Mouse (Mus musculus) neural tube, embryonic 11.5 days (tissue): ENCODE results near the gene Sh3bp1. TPM values are rescaled to one million over a fixed set of nuclear protein-coding genes. Genes with fewer than 3 reads are reported as not detected.

ENCODE experiments used
- ATAC-seq: fragments of 200-750 bp; cut with Nextera tagmentation; 2 replicates; pipeline ENCODE4 v1.8.0; 2017; ENCODE audit warnings: moderate number of reproducible peaks, mild to moderate bottlenecking, moderate TSS enrichment, moderate library complexity; ENCODE audit not compliant: insufficient read depth, low FRiP score, low TSS enrichment
- DNase-seq: peaks from one replicate; pipeline ENCODE4 v3.0.0-alpha.2; 2015; ENCODE audit warnings: low spot score
- H3K27ac ChIP-seq: fragments of 300-500 bp; sonication (generic); 2 replicates; pipeline ENCODE4 v1.5.1; 2014; ENCODE audit warnings: low read depth, mild to moderate bottlenecking, low read length
- H3K27me3 ChIP-seq: fragments of 300-500 bp; sonication (generic); 2 replicates; pipeline ENCODE4 v1.6.1; 2014; ENCODE audit warnings: mild to moderate bottlenecking, low read length, mixed read lengths; ENCODE audit not compliant: control insufficient read depth, insufficient read depth
- H3K36me3 ChIP-seq: fragments of 300-500 bp; sonication (generic); 2 replicates; pipeline ENCODE4 v1.6.1; 2014; ENCODE audit warnings: mild to moderate bottlenecking, low read length, moderate library complexity, mixed read lengths; ENCODE audit not compliant: control insufficient read depth, insufficient read depth
- H3K4me1 ChIP-seq: fragments of 300-500 bp; sonication (generic); 2 replicates; pipeline ENCODE4 v1.6.1; 2014; ENCODE audit warnings: low read length, mixed read lengths; ENCODE audit not compliant: control insufficient read depth, insufficient read depth
- H3K4me2 ChIP-seq: fragments of 300-500 bp; sonication (generic); 2 replicates; pipeline ENCODE4 v1.6.1; 2014; ENCODE audit warnings: low read depth, mild to moderate bottlenecking, moderate library complexity
- H3K4me3 ChIP-seq: fragments of 300-500 bp; sonication (generic); 2 replicates; pipeline ENCODE4 v1.5.1; 2014; ENCODE audit warnings: low read depth, low read length
- H3K9ac ChIP-seq: fragments of 300-500 bp; sonication (generic); 2 replicates; pipeline ENCODE4 v1.6.1; 2014; ENCODE audit warnings: mild to moderate bottlenecking, low read length
- H3K9me3 ChIP-seq: fragments of 300-500 bp; sonication (generic); 2 replicates; pipeline ENCODE4 v1.6.1; 2016; ENCODE audit warnings: low read length; ENCODE audit not compliant: control insufficient read depth
- WGBS: fragments of 180-500 bp; shearing (Covaris S2); extraction: QIAGEN DNeasy Blood & Tissue Kit; methylation state at CpG from one replicate; pipeline ENCODE4 v1.1.7; 2014; 5-methylcytosine and 5-hydroxymethylcytosine counted together
- polyA plus RNA-seq: library from polyadenylated mRNA; unstranded; fragments of >200 nt; fragmentation: Nextera tagmentation; extraction: Ambion mirVana; gene quantifications from 2 replicates; pipeline ENCODE4 v1.2.1, GENCODE M21; 2014

Gene Sh3bp1
- polyA plus RNA-seq, 1 experiment from 2014 or later: 14.4 TPM

DNA sequence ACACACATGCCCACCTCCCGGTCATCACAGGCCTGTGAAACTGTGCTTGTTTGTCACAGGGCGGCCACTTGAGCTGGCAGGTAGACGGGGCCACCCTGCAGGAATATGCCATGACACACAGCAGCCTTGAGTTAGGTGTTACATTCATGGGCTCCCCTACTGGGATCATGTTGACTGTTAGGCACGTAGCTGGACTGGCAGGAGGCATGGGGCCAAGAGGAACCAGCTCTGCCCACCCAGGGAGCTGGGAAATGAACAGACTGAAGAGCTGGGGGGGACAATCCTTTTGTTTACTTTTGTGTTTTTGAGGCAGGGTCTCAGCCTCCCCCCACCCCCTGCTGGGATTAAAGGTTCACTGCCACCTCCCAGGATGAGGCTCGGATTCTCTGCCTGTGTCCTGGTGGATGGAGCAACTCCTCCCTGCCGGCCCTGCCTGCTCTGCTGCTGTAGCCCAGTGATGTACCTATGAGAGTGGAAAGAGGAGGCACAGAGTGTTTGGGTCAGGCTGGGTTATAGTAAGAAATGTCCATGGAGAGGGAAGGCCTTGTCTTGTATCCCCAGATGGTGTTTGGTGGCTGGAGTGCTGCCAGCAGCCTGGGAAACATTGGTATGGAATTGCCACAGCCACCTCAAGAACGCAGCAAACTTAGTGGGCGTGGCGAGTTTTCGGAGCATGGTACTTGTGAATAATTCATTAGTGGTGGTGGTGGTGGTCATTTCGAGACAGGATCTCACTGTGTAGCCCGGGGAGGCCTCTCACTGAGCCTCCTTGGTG, 16.7 kb downstream of the Sh3bp1 start:
- H3K4me3 ChIP-seq: peak overlapping the region; percentile 75
- peak overlapping the region; percentile 49 for H3K9ac ChIP-seq
- H3K36me3 ChIP-seq: peaks cover 6% of the 10 kb centered on the region
- ATAC-seq (no peak), DNase-seq (peak; percentile 30)
- peaks cover 20% of the 10 kb centered on the region for H3K4me1 ChIP-seq
- H3K9me3 ChIP-seq: no peaks in the 10 kb centered on the region
- WGBS: 51% methylated on average over 12 of the region's 12 CpGs
- no peaks in the 10 kb centered on the region for H3K27me3 ChIP-seq
- H3K4me2 ChIP-seq: peak overlapping the region; percentile 97
- no peak overlapping the region; the same call in 1 of the 2 replicates for H3K27ac ChIP-seq

DNA sequence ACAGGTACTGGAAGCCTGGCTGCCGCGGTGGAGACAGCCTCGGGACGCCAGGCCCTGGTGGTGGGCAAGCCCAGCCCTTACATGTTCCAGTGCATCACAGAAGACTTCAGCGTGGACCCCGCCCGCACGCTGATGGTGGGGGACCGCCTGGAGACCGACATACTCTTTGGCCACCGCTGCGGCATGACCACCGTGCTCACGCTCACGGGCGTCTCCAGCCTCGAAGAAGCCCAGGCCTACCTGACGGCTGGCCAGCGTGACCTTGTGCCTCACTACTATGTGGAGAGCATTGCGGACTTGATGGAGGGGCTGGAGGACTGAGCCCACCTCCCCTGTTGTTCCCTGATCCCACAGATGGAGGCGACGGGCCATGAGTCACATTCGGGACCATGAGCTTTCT, 18.6 kb downstream of the Sh3bp1 start:
- Histone ChIP-seq H3K4me1 (peaks cover 20% of the 10 kb centered on the region), H3K9ac (no peak overlapping the region), H3K36me3 (peaks cover 6% of the 10 kb centered on the region), H3K27me3 (no peaks in the 10 kb centered on the region), H3K4me3 (no peak overlapping the region), H3K27ac (no peak overlapping the region), H3K4me2 (no peak overlapping the region), H3K9me3 (no peaks in the 10 kb centered on the region)
- no peak for DNase-seq
- 91% methylated on average over 23 of the region's 23 CpGs for WGBS
- ATAC-seq: no peak

GRCm38 (mm10) chr15:78919914-78920313, 20.3 kb downstream of the Sh3bp1 start:
- no peak overlapping the region for H3K9ac ChIP-seq
- no peak overlapping the region for H3K27ac ChIP-seq
- 81% methylated on average over 12 of the region's 12 CpGs for WGBS
- no peak overlapping the region for H3K4me2 ChIP-seq
- H3K9me3 ChIP-seq: no peaks in the 10 kb centered on the region
- DNase-seq (no peak), ATAC-seq (no peak)
- H3K36me3 ChIP-seq: peaks cover 6% of the 10 kb centered on the region
- no peaks in the 10 kb centered on the region for H3K27me3 ChIP-seq
- H3K4me3 ChIP-seq: no peak overlapping the region
- peaks cover 17% of the 10 kb centered on the region for H3K4me1 ChIP-seq

DNA sequence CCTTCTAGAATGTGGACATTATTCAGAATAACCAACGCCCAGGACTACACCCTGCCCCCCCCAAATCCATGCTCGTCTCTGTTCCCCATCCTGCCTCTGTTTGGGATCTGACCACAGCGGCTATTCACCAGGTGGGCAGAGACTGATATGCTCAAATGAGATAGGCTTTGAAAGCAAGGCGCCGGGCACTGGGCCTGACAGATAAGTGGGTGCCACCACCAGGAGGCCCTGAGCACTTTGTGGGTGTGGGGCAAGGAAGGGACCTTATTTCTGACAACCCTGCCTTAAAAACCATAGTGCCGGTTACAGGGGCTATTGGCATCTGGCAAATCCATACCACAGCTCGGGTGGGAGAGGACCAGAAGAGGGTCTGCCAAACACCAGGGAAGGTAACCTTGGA, 23.1 kb downstream of the Sh3bp1 start:
- Histone ChIP-seq H3K27ac (no peak overlapping the region), H3K4me1 (peaks cover 18% of the 10 kb centered on the region), H3K4me3 (no peak overlapping the region), H3K36me3 (peaks cover 6% of the 10 kb centered on the region), H3K27me3 (peaks cover 4% of the 10 kb centered on the region; the same call in 1 of the 2 replicates), H3K4me2 (no peak overlapping the region), H3K9me3 (no peaks in the 10 kb centered on the region), H3K9ac (no peak overlapping the region)
- no peak for DNase-seq
- 90% methylated on average over 7 of the region's 7 CpGs for WGBS
- ATAC-seq: no peak

DNA sequence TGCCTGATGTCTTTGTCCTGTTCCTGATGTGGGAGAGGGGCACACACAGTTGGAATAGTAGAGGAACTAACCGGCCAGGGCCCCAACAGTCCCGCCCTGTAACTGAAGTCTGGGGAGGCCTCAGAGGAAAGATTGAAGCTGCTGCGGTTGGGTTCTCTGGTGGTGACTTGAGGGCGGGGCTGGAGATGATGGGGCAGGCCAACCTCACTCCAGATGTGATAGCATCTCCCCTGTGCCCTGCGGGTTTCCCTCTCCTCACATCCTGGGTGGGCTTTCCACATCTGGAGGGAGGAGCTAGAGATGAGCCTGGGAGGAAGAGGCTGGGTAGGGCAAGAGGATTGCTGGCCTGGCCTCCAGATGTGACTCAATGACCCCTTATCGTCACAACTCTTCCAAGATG, 24.0 kb downstream of the Sh3bp1 start:
- H3K27ac ChIP-seq: no peak overlapping the region
- no peak overlapping the region for H3K9ac ChIP-seq
- peaks cover 23% of the 10 kb centered on the region for H3K4me1 ChIP-seq
- 61% methylated on average over 6 of the region's 6 CpGs for WGBS
- no peak overlapping the region for H3K4me3 ChIP-seq
- no peaks in the 10 kb centered on the region for H3K36me3 ChIP-seq
- DNase-seq (no peak), ATAC-seq (no peak)
- no peak overlapping the region for H3K4me2 ChIP-seq
- peaks cover 4% of the 10 kb centered on the region; the same call in 1 of the 2 replicates for H3K27me3 ChIP-seq
- H3K9me3 ChIP-seq: no peaks in the 10 kb centered on the region

DNA sequence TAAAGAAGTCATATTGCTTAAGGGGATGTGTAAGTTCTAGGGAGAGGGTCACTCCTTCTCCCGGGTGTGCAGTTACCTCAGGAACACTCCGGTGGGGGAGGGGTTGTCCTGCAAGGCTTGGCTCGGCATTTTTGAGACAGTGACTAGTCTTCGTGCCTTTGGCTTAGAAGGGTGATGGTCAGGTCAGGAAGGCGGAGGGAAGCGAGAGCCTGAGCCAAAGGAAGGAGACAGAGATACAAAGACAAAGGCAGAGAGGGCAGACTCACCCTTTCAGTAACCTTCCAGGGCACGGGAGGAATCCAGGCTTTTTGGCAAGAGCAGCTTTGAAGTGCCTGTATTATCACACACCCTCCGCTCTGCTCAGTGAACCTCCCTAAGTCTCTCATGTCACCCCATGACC, 25.6 kb downstream of the Sh3bp1 start:
- no peak overlapping the region for H3K27ac ChIP-seq
- peaks cover 4% of the 10 kb centered on the region; the same call in 1 of the 2 replicates for H3K27me3 ChIP-seq
- ATAC-seq (no peak), DNase-seq (no peak)
- no peak overlapping the region for H3K4me2 ChIP-seq
- no peaks in the 10 kb centered on the region for H3K9me3 ChIP-seq
- H3K4me1 ChIP-seq: peaks cover 23% of the 10 kb centered on the region
- WGBS: 34% methylated on average over 8 of the region's 8 CpGs
- H3K36me3 ChIP-seq: no peaks in the 10 kb centered on the region
- no peak overlapping the region for H3K4me3 ChIP-seq
- peak overlapping the region; percentile 6; the same call in 1 of the 2 replicates for H3K9ac ChIP-seq

- DNase-seq: peak; percentile 83
- Histone ChIP-seq H3K4me3 (peak within 1 kb of the TSS; percentile 30), H3K27ac (peak within 1 kb of the TSS; percentile 62; the same call in 1 of the 2 replicates), H3K9ac (peak within 1 kb of the TSS; percentile 20), H3K27me3 (peaks cover 4% of the 10 kb centered on the region; the same call in 1 of the 2 replicates), H3K9me3 (no peaks in the 10 kb centered on the region), H3K36me3 (no peaks in the 10 kb centered on the region), H3K4me1 (peaks cover 23% of the 10 kb centered on the region), H3K4me2 (peak within 1 kb of the TSS; percentile 57)
- WGBS: 8% methylated on average over 20 of the region's 20 CpGs
- ATAC-seq: no peak
Observed at GRCm38 (mm10) chr15:78926021-78926919, 26.7 kb downstream of the Sh3bp1 start, which contains the start of gene Lgals1. TSS of gene Lgals1 (plus strand) at chr15:78926725.

DNA sequence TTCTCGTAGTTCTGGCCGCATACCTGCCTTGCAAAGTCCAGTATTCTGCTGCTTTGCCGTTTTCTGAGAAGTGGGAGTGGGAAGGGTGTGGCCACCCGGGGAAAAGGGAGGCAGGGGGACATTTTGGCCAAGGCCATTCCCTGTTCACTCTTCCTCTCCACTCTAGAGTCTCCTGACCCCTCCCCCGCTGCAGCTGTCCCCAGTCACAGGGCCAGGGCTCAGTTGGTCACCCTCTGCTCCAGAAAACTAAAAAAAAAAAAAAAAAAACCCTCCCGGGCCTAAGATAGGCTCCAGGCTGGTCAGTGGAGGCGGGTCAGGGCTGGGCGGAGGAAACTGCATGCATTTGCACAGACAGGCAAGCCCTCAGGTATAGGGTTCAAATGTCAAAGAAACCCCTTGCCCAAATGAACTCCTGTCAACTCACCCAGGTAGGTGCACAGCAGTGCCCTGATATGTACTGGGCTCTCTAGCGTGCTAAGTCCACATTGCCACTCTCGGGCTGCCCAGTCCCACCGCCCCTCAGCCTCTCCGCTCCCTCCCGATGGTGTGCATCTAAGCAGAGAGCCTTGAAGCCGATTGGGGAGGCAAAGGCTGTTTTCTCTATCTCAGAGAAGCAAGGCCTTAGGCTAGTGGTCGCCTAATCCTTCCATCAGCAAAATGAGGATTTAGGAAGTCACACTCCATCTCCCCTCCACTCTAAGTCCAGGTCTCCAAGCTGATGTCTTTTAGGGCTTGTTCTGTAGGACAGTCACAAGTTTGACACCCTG, 27.6 kb downstream of the Sh3bp1 start:
- H3K9me3 ChIP-seq: no peaks in the 10 kb centered on the region
- WGBS: 20% methylated on average over 15 of the region's 15 CpGs
- peak overlapping the region; percentile 30 for H3K4me3 ChIP-seq
- no peak for DNase-seq
- H3K36me3 ChIP-seq: no peaks in the 10 kb centered on the region
- no peak overlapping the region for H3K27ac ChIP-seq
- H3K4me2 ChIP-seq: peak overlapping the region; percentile 57
- no peak overlapping the region for H3K9ac ChIP-seq
- H3K27me3 ChIP-seq: peaks cover 4% of the 10 kb centered on the region; the same call in 1 of the 2 replicates
- ATAC-seq: no peak
- H3K4me1 ChIP-seq: peaks cover 23% of the 10 kb centered on the region
